Mouse (Mus musculus) layer of hippocampus, postnatal 14 days (tissue): ENCODE data around the gene Gstt4. TPM values are rescaled to one million over a fixed set of nuclear protein-coding genes. Genes with fewer than 3 reads are reported as not detected.
A peak's percentile ranks its signal among the peaks of the same experiment; 100 is the strongest.
"Not testable (repeated sequence)": the region's sequence is repeated elsewhere in the genome, so short reads cannot be mapped to it uniquely, and the experiment has no call there.

Experiments used
- DNase-seq, 2 experiments: peaks; one replicate each; pipeline ENCODE4 v3.0.0; 2021 to 2022; ENCODE audit warnings: low spot score in 2 of 2, mixed read lengths in 1 of 2
- total RNA-seq, 2 experiments: library from RNA; stranded (reverse); gene quantifications; 2 replicates each; pipeline ENCODE4 v1.2.3; 2021

Gene Gstt4
- total RNA-seq, 2 experiments from 2014 or later: not detected

GRCm38 (mm10) chr10:75790773-75791172, 31.6 kb downstream of the Gstt4 start:
- DNase-seq: no peak

GRCm38 (mm10) chr10:75789841-75790240, 32.5 kb downstream of the Gstt4 start:
- DNase-seq: no peak

GRCm38 (mm10) chr10:75789081-75789735, 33.1 kb downstream of the Gstt4 start:
- no peak for DNase-seq

DNA sequence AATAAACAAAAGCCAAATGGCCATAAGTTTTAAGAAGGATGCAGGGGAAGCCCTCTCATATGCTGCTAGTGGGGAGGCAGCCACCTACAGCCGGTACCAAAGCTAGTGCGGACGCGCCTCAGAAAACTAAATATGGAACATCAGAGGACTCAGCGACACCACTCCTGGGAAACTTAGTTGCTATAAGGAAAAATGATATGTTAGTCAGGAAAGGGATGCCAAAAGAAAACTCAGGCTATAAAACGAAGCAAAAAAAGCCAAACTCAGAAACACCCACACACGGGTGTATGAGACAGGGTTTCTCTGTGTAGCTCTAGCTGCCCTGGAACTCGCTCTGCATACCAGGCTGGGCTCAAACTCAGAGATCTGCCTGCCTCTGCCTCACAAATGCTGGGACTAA, 34.1 kb downstream of the Gstt4 start:
- DNase-seq: no peak

DNA sequence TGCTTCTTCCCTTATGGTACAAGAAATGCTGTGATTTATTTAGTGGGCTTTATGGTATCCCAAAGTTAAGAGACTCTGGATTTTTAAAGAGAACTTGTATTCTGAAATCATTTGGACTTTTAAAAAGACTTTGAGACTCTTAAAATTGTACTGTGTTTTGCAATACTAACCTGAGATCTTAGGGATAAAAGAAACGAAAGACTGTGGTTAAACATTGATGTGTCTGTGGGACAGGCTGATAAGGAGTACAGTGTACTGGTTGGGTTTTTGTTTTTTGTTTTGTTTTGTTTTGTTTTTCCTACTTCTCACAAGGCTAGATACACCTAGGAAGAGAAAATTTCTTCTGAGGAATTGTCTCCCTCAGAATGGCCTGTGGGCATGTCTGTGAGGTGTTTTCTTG, 36.9 kb downstream of the Gstt4 start:
- DNase-seq: no peak

- peak in 1 of 2 experiments; percentile 8 for DNase-seq
Measured at GRCm38 (mm10) chr10:75780769-75781578, 41.4 kb downstream of the Gstt4 start, which contains the start of the genes Gm20441 and Gstt3. TSS of gene Gm20441 (minus strand) at chr10:75780954. TSS of gene Gstt3 (minus strand) at chr10:75781414.

DNA sequence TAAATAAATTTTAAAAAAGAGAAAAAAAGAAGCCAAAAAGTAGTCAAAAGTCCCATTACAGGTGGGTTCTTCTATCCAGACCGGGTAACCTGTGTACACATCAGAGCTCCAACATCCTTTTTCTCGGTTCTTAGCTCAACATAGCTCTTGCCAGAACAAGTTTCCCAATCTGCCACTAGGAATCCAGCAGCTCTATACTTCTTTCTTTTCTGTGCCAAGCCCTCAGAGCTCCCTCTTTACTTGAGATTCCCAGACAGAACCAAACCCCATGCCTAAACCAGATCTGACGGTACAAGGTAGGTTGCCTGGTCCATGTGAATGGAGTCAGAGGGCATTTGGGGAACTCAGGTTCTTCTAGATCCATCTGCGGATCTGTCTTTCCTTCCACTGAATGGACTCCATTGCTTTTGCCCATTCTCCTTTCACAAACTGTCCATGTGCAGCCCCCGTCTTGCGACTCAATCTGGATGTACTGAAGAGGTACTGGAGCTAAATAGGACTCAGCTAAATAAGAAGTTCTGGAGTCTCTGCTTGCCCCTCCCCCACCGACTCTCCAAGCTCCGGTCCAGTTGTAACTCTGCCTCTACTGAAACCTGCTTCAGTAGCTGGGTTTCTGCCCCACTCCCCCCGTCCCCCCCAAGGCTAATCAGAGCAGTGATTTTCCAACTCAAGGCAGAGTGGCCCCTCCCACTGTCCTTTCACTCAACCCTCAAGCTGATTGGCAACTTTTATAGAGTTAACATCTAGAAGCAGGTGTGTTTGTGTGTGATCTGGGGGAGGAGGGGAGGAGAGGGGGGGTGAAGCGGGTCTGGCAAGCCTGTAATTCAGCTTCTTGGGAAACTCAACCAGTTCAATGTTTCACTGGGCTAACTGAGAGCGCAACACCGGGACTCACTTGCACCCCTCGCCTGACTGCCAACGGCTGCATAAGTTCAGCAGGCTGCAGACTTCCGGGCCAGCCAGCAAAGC, 42.9 kb downstream of the Gstt4 start:
- no peak for DNase-seq

DNA sequence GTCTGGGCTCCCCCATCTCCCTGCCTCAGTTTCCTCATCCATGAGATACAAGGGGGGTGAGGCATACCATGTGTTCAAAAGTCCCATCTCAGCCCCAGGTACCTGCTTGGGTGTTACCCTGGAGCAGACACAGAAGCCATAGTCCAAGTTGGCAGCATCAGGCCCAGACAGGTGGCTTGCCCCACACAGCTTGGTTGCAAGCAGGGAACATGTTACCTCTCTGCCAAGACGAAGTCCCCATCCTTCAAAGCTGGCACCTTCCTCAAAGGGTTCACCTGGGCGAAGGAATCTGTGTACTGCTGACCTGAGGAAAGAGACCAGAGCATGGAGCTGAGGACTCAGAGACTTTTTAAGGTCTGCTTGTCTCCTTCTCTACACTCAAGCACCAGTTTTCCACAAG, 44.5 kb downstream of the Gstt4 start:
- no peak for DNase-seq

DNA sequence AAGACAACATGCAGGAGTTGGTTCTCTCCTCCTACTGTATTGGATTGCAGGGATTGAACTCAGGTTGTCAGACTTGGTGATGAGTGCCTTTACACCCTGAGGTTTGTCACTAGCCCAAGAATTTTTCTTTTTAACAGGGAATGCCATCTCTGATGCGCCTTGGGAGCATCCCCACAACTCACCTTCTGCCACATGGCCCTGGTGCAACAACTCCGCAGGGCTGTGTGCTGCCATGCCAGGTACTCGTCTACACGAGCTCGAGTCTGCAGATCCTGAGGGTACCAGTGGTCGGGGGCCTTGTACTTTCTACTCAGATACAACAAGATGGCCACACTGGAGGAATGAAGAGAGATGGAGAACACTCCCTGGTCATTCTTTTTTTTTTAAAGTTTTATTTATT, 45.8 kb downstream of the Gstt4 start:
- no peak for DNase-seq

GRCm38 (mm10) chr10:75774587-75774986, 47.8 kb downstream of the Gstt4 start:
- no peak for DNase-seq

DNA sequence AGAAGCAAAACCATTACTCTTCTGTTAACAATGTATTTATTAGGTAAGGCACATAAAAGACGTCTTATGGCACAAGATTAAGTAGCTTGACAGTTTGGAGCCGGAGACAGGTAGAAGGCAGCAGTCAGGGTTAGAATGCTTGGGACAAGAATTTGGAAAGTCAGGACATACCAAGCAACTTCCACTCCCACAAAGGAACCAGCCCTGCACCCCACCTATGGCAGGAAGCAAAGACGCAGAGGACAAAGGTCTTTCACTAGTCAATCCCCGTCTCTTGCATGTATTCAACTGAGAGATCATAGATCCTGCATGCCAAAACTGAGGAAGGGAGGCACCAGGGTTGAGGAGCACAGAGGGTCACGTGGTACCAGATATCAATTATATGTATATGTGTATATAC, 48.2 kb downstream of the Gstt4 start:
- DNase-seq: no peak

DNA sequence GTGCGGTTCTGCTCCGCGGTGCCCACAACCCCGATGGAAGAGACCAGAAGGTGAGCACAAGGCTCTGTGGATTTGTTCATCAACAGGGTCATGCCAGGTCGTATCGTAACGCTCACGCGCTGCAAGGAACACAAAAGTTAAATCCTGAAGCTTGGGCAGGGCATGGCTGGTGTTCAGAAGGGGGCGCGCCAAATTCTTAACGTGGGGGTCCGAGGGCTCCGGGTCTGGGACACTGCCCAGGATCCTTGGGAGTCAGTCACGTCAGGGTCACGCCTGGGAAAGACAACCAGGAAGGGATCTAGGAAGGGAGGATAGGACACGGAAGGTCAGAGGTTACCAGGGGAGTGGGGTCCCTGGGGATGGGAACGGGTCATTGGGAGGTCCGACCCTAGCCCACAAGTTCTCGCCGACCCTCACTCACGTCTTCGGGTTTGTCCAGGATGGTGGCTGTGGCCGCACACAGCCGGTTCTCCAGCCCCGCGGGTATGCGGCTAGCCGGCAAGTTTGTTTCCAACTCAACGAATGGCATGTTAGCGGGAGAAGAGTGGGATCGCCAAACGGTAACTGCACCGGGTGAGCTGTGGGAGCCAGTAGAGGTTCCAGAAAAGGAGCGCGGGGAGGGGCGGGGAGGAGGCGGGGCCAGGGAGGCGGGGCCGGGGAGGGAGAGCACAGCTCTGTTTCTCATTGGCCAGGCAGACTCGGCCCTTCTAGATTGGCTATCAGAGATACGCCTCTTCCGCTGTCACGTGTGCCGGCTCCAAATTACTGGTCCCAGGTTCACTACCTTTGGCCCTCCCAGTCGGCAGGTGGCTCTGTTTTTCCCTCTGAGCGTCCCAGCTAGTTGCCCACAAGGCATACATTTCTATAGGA, 49.3 kb downstream of the Gstt4 start, which contains the start of gene Ddt:
Gene Ddt, minus strand, starts transcription at position 620 of the 870 bp plus-strand sequence.
- peak; percentile 72 to 82 for DNase-seq

GRCm38 (mm10) chr10:75767756-75768155, 54.6 kb downstream of the Gstt4 start:
- DNase-seq: not testable (repeated sequence)

GRCm38 (mm10) chr10:75766856-75767255, 55.5 kb downstream of the Gstt4 start:
- DNase-seq: no peak

Other genes starting within 250 kb of the Gstt4 start
- gene Ggt5, start 233.2 kb downstream of the Gstt4 start, total RNA-seq: 1 to 10 TPM; 2.9 to 4.0 TPM
- 1 to 10 TPM; 2.1 to 2.4 TPM for gene Susd2, start 178.5 kb downstream of the Gstt4 start, total RNA-seq
- 10 to 100 TPM; 66.9 to 81.2 TPM for gene Cabin1, start 58.2 kb downstream of the Gstt4 start, total RNA-seq
- 10 to 100 TPM; 37.8 to 42.2 TPM for gene Ddt, start 49.1 kb downstream of the Gstt4 start, total RNA-seq
- gene Gm20441, start 41.6 kb downstream of the Gstt4 start, total RNA-seq: not detected
- 1 to 10 TPM; 1.3 to 2.5 TPM for gene Gstt3, start 41.1 kb downstream of the Gstt4 start, total RNA-seq
- gene Gstt1, start 24.0 kb downstream of the Gstt4 start, total RNA-seq: 1 to 10 TPM; 4.6 to 4.7 TPM
- 1 to 10 TPM; 3.5 to 4.0 TPM for gene Gstt2, start 14.9 kb upstream of the Gstt4 start, total RNA-seq
- 100 to 1,000 TPM; 563 to 640 TPM for gene Mif, start 37.7 kb upstream of the Gstt4 start, total RNA-seq
- gene Derl3, start 70.9 kb upstream of the Gstt4 start, total RNA-seq: 1 to 10 TPM; 2.0 to 2.1 TPM
- gene Smarcb1, start 99.1 kb upstream of the Gstt4 start, total RNA-seq: 10 to 100 TPM; 80.6 to 84.5 TPM
- gene Chchd10, start 110.6 kb upstream of the Gstt4 start, total RNA-seq: 100 to 1,000 TPM; 286 to 309 TPM
- 1 to 10 TPM; 2.3 to 3.3 TPM for gene Mmp11, start 114.0 kb upstream of the Gstt4 start, total RNA-seq
- gene Gm867, start 118.1 kb upstream of the Gstt4 start, total RNA-seq: 1 to 10 TPM in 1 of 2 experiments, under 1 TPM in 1; 0.88 to 1.1 TPM
- gene Vpreb3, start 120.5 kb upstream of the Gstt4 start, total RNA-seq: not detected
- not detected for gene Gm5134, start 132.0 kb upstream of the Gstt4 start, total RNA-seq
- 10 to 100 TPM; 12.8 to 13.5 TPM for gene Zfp280b, start 210.1 kb upstream of the Gstt4 start, total RNA-seq